Mouse (Mus musculus): Measurements from ENCODE around the gene Gm7073. TPM values are rescaled to one million over a fixed set of nuclear protein-coding genes. Genes with fewer than 3 reads are reported as not detected.

The Gm7073 gene
- polyA plus RNA-seq, 1 experiment from 2014 or later, result not detected

DNA sequence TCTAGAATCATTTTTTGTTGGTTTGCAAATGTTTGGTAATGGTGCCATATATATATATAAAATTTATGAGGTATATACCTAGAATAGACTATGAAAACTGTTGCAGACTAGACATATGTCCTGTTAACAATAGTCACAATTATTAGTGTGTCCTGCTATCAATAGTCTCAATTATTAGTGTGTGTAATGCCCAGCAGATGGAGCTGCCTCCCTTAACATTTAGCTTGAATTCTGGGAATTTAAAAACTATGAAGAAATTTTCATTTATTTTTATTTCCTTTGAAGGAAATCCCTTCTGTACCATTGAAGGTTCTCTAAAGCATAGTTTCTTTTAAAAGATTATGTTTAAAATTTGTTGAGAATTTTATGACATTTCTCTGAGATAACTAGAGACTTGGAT lies 43.7 kb downstream of the Gm7073 start:
- ATAC-seq (ENCODE audit: low FRiP score), result no peak
- no peak overlapping the region for H3K9ac ChIP-seq
- H3K4me2 ChIP-seq, result no peak overlapping the region
- H3K9me3 ChIP-seq, result no peaks in the 10 kb centered on the region
- H3K27ac ChIP-seq, result no peak overlapping the region
- H3K4me1 ChIP-seq, result 0 out of 2 replicates have a peak, but pooled peaks cover 2% of the 10 kb centered on the region
- no peaks in the 10 kb centered on the region for H3K27me3 ChIP-seq
- no peak overlapping the region for H3K4me3 ChIP-seq (replicated peaks)
- H3K36me3 ChIP-seq (replicated peaks), result no peaks in the 10 kb centered on the region

DNA sequence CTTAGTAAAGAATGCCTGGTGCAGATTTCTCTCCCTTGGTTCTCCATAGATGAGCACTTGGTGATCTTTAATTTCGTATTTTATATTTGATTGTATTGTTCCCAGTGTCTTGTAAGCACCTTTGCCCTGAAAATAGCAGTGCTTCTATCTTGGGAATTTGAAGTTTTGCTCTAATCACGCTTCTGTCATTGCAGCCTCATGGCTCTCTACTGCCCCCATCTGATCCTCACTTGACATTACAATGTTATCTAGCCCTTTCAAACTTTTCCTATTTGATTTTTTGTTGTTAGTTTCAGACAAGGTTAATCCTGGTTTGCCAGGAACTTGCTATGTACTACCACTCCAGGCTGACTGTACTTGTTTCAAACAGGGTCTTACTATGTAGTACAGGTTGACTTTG lies 75.3 kb downstream of the Gm7073 start:
- Histone ChIP-seq H3K9ac (no peak overlapping the region), H3K4me1 (no peaks in the 10 kb centered on the region), H3K4me3 (replicated peaks) (no peak overlapping the region), H3K9me3 (no peaks in the 10 kb centered on the region), H3K27ac (no peak overlapping the region), H3K4me2 (no peak overlapping the region), H3K27me3 (no peaks in the 10 kb centered on the region), H3K36me3 (replicated peaks) (no peaks in the 10 kb centered on the region)
- 30% methylated on average over 2 of the region's 2 CpGs for WGBS
- ATAC-seq (ENCODE audit: low FRiP score), result no peak

DNA sequence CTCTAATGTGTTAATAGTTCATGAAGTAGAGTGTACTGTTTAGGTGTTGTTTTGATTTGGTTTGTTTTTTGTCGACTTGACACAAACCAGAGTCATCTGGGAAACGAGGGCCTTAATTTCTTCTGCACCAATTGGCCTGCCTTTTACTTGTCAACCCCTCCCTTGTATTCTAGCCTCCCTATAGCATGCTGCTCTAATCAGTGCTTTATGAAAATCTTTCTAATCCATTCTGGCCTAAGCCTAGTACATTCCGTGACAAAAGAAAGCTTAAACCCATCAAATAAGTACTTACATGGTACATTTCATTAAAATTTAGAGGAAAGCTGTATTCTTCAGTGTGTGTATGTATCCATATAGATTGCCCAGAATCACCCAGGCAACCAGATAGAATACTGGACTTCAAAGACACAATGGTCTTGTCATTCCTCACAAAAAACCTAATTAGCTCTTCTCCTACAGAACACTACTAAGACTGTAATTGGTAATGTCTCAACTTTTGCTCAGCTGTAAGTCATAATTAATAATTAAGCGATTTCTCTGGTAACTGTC lies 124.4 kb downstream of the Gm7073 start:
- WGBS, result 36% methylated on average over 4 of the region's 4 CpGs
- Histone ChIP-seq H3K9ac (no peak overlapping the region), H3K27ac (no peak overlapping the region), H3K4me2 (no peak overlapping the region), H3K36me3 (replicated peaks) (no peaks in the 10 kb centered on the region), H3K27me3 (no peaks in the 10 kb centered on the region), H3K4me3 (replicated peaks) (no peak overlapping the region), H3K4me1 (no peaks in the 10 kb centered on the region), H3K9me3 (no peaks in the 10 kb centered on the region)
- peak; percentile 57; the same call in 1 of the 2 replicates for ATAC-seq (ENCODE audit: low FRiP score)

DNA sequence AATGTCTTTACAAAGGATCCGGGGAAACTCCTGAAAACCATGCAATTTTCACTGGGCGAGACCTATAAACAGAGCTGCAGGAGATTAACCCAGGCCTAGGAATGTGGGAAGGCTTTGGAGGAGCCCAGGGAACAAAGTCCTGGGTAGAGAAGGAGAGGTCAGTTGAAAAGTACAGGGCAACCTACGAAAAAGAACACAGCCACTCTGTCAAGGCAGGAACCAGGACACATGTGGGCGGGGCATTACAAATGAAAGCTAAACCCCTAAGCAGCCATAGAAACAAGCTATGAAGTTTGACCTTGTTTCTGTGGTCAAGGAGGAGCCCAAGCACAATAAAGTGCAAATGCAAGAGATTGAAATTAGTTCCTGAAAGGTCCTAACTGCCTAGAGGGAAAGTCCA lies 133.4 kb downstream of the Gm7073 start:
- Histone ChIP-seq H3K27ac (no peak overlapping the region), H3K27me3 (no peaks in the 10 kb centered on the region), H3K4me3 (replicated peaks) (no peak overlapping the region), H3K36me3 (replicated peaks) (no peaks in the 10 kb centered on the region), H3K9me3 (no peaks in the 10 kb centered on the region), H3K4me2 (no peak overlapping the region), H3K4me1 (peaks cover 15% of the 10 kb centered on the region), H3K9ac (no peak overlapping the region)
- 46% methylated on average over 4 of the region's 4 CpGs for WGBS
- ATAC-seq (ENCODE audit: low FRiP score), result no peak

DNA sequence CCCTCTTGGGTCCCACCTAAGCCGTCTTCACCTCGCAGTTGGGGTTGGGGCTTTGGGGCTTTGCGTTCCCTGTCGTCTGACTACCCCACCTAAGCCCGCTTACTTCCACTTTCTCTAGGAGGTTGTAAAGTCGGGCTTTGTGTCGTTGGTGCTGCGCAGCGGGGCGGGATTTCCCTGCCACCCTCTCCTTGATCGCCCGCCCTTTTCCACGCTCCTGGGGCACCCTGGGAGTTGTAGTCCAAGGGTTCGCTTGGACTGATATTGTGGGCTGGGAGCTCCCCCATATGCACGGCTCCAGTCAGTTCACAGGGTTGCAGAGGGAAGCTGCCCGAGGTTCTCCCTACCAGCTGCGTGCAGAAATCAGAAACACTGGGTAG lies 134.4 kb downstream of the Gm7073 start:
- WGBS, result 14% methylated on average over 17 of the region's 17 CpGs
- Histone ChIP-seq H3K9ac (peak overlapping the region; percentile 85), H3K36me3 (replicated peaks) (no peaks in the 10 kb centered on the region), H3K4me3 (replicated peaks) (peak overlapping the region; percentile 69), H3K27me3 (no peaks in the 10 kb centered on the region), H3K4me2 (peak overlapping the region; percentile 35), H3K9me3 (no peaks in the 10 kb centered on the region), H3K4me1 (peaks cover 15% of the 10 kb centered on the region), H3K27ac (peak overlapping the region; percentile 93)
- peak; percentile 95 for ATAC-seq (ENCODE audit: low FRiP score)

DNA sequence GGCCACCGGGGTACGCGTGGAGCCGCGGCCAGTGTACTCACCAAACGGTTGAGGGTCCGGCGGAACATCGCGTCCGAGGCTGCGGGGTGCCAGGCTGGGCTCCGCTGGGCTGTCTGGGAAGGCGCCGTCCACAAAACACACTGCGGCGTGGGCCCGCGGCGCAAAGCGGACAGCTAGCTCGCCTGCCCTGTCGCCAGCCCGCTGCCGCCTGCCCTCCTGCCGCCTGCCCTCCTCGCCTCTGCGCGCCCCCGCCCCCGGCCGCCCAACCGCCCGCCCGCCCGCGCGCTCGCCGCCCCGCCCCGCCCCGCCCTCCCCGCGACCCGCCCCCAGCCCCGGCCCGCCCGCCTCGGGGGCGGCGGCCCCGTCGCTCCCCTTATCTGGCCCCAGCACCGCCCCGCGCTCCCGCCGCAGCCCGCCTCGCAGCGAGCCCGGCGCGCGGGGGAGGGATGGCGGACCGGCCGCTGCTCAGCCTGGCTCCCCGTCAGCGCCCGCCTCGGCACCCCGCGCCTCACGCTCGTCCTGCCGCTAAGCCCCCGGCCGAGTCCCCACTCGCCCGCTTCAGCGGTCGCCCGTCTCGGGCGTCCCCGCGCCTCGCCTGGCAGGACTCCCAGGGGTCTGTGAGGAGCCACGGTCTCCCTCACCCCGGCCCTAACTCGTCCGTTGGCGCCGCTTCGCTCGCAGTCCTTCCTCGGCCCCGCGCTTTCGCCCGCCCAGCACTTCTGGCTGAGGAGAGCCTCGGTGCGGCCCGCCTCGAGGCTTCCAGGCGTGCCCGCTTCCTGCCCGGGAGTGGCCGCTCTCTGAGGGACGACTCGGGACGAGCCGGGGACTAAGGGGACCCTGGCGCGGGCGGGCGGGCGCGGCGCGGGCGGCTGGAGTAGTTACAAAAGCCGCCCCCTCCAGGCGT lies 135.0 kb downstream of the Gm7073 start:
- ATAC-seq (ENCODE audit: low FRiP score), result peak; percentile 82
- WGBS, result 17% methylated on average over 53 of the region's 126 CpGs
- H3K9ac ChIP-seq, result peak overlapping the region; percentile 85
- H3K27me3 ChIP-seq, result no peaks in the 10 kb centered on the region
- H3K36me3 ChIP-seq (replicated peaks), result no peaks in the 10 kb centered on the region
- no peaks in the 10 kb centered on the region for H3K9me3 ChIP-seq
- H3K4me1 ChIP-seq, result peaks cover 15% of the 10 kb centered on the region
- H3K27ac ChIP-seq, result peak overlapping the region; percentile 93
- H3K4me2 ChIP-seq, result peak overlapping the region; percentile 64
- H3K4me3 ChIP-seq (replicated peaks), result peak overlapping the region; percentile 69

DNA sequence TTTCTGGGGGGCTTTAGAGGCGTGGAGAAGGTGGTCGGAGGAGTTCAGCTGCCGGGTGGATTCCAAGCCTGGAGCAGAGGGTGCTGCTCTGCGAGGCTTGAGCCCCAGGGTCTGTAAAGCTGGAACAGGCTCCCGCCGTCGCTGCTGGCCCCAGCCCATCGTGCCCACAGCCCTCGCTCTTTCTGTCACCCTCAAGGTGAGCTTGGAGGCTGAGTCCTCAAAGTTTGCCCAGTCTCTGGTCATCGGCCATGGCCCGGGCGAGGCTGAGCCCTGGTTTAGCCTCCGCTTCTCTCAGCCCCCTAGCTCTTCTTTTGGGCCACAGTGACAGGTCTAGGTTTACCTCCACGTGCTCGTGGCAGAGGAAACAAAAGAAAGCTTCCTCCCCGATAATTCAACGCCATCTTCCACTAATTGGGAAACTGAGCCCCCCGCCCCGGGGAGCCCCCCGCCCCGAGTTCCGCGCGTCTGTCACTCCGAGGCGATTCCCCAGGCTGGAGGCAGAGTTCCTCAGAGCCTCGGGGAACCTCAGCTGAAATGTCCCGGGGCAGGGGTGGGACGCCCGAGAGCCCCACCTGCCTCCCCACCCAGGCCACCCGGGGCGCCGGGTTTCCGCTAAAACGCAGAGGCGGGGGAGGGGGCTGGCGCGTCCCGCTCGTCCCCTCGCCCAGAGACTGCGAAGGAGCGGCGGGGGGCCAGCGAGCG lies 135.8 kb downstream of the Gm7073 start:
- peak; percentile 13 for ATAC-seq (ENCODE audit: low FRiP score)
- Histone ChIP-seq H3K4me2 (peak overlapping the region; percentile 64), H3K4me1 (peaks cover 15% of the 10 kb centered on the region), H3K4me3 (replicated peaks) (peak overlapping the region; percentile 69), H3K9me3 (no peaks in the 10 kb centered on the region), H3K27ac (0 out of 2 replicates have a peak overlapping the region, but pooled peaks have one; percentile 59), H3K9ac (peak overlapping the region; percentile 71), H3K27me3 (no peaks in the 10 kb centered on the region), H3K36me3 (replicated peaks) (no peaks in the 10 kb centered on the region)
- WGBS, result 25% methylated on average over 36 of the region's 46 CpGs

DNA sequence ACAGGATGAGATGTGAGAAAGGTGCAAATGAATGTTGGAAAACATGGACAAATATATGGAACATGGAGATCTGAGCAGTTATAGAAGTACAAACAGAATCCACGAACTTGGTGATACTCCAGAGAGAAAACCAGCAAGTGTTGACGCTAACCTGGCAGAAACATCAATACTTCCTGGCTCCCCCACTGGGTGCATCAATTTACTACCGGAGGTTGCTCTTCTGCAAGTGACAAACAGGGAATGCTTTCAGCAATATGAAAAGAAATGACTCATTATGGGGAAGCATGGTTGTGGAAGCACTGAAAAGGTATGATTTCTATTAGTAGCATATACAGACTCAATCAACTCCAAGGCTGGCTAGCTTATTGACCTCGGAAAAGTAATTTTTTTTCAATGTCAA lies 144.8 kb downstream of the Gm7073 start:
- H3K9ac ChIP-seq, result no peak overlapping the region
- H3K36me3 ChIP-seq (replicated peaks), result no peaks in the 10 kb centered on the region
- 73% methylated on average over 4 of the region's 4 CpGs for WGBS
- no peak overlapping the region for H3K27ac ChIP-seq
- no peak overlapping the region for H3K4me3 ChIP-seq (replicated peaks)
- no peak for ATAC-seq (ENCODE audit: low FRiP score)
- no peak overlapping the region for H3K4me2 ChIP-seq
- H3K4me1 ChIP-seq, result no peaks in the 10 kb centered on the region
- no peaks in the 10 kb centered on the region for H3K9me3 ChIP-seq
- H3K27me3 ChIP-seq, result no peaks in the 10 kb centered on the region

DNA sequence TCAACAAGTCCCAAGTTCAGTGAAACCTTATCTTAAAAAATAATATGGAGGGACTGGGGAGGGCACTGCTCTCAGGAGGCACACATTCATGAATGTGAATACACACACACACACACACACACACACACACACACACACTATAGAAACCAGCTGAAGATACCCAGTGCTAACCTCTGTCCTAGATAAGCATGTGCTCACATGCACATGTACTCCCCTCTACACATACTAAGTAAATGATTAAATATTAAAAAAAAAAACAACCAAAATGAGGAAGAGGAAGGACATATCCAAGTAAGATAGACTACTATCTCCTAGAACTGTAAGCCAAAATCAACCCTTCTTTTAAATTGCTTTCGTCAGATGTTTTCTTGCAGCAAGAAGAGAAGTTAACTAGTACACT lies 152.2 kb downstream of the Gm7073 start:
- H3K9me3 ChIP-seq, result no peaks in the 10 kb centered on the region
- H3K4me1 ChIP-seq, result no peaks in the 10 kb centered on the region
- no peak overlapping the region for H3K4me3 ChIP-seq (replicated peaks)
- no peak overlapping the region for H3K9ac ChIP-seq
- no peak overlapping the region for H3K27ac ChIP-seq
- ATAC-seq (ENCODE audit: low FRiP score), result no peak
- no peaks in the 10 kb centered on the region for H3K36me3 ChIP-seq (replicated peaks)
- WGBS, result 91% methylated on average over 1 of the region's 1 CpGs
- no peaks in the 10 kb centered on the region for H3K27me3 ChIP-seq
- H3K4me2 ChIP-seq, result no peak overlapping the region

MicroRNAs encoded within 50 kb of the gene (microRNA counts, 519-probe panel; counts per million panel counts)
- 2,419 counts per million, percentile 16 among the panel's probes with 10 or more counts for microRNA mmu-miR-505

Small RNAs within 50 kb of the gene (microRNA-seq; reads per million reads assigned to microRNA genes)
- gene Mir505, result 250 reads per million, percentile 61 among the genes with 10 or more reads in this experiment

Other genes starting within 250 kb of the Gm7073 start
- 17.8 and 19.2 TPM in 2 replicates for gene Atp11c, start 53.4 kb upstream of the Gm7073 start, polyA plus RNA-seq (2016; fragmentation: Nextera tagmentation; extraction: Ambion mirVana)

All from forebrain, embryonic 12.5 days (tissue).